Mouse (Mus musculus) liver, adult (tissue): ENCODE measurements around the gene Fcgr1.

ENCODE experiments used
- GATA4 ChIP-seq: IDR thresholded peaks from 2 replicates; pipeline ENCODE4 v1.6.1; 2014; ENCODE audit warnings: mild to moderate bottlenecking, low read length; ENCODE audit not compliant: insufficient replicate concordance

Gene Fcgr1

GRCm38 (mm10) chr3:96293787-96294186 lies at the start of gene Fcgr1:
TSS of gene Fcgr1 (minus strand) at chr3:96293969.
- no peak for TF ChIP-seq GATA4

GRCm38 (mm10) chr3:96340611-96341312 lies 47.0 kb upstream of the Fcgr1 start:
- no peak for TF ChIP-seq GATA4

GRCm38 (mm10) chr3:96338849-96339480 lies 45.2 kb upstream of the Fcgr1 start:
- no peak for TF ChIP-seq GATA4

GRCm38 (mm10) chr3:96338043-96338442 lies 44.3 kb upstream of the Fcgr1 start:
- no peak for TF ChIP-seq GATA4

- no peak for TF ChIP-seq GATA4
These were observed 43.5 kb upstream of the Fcgr1 start for GRCm38 (mm10) chr3:96337269-96337668.

GRCm38 (mm10) chr3:96336636-96337035 lies 42.9 kb upstream of the Fcgr1 start:
- no peak for TF ChIP-seq GATA4

- no peak for TF ChIP-seq GATA4
These were observed 41.8 kb upstream of the Fcgr1 start for GRCm38 (mm10) chr3:96335591-96335990.

- no peak for TF ChIP-seq GATA4
These were observed 41.4 kb upstream of the Fcgr1 start for GRCm38 (mm10) chr3:96335163-96335550.

- TF ChIP-seq GATA4: no peak
These were observed 40.7 kb upstream of the Fcgr1 start for GRCm38 (mm10) chr3:96334175-96335162.

GRCm38 (mm10) chr3:96333396-96334174 lies 39.8 kb upstream of the Fcgr1 start:
- TF ChIP-seq GATA4: no peak

- no peak for TF ChIP-seq GATA4
These were observed 39.0 kb upstream of the Fcgr1 start for GRCm38 (mm10) chr3:96332631-96333395.

- no peak for TF ChIP-seq GATA4
These were observed 38.2 kb upstream of the Fcgr1 start for GRCm38 (mm10) chr3:96332000-96332399.

GRCm38 (mm10) chr3:96331438-96331837 lies 37.7 kb upstream of the Fcgr1 start:
- no peak for TF ChIP-seq GATA4

- TF ChIP-seq GATA4: no peak
These were observed 36.8 kb upstream of the Fcgr1 start for GRCm38 (mm10) chr3:96330603-96331002.
